In the genomic region with DNA sequence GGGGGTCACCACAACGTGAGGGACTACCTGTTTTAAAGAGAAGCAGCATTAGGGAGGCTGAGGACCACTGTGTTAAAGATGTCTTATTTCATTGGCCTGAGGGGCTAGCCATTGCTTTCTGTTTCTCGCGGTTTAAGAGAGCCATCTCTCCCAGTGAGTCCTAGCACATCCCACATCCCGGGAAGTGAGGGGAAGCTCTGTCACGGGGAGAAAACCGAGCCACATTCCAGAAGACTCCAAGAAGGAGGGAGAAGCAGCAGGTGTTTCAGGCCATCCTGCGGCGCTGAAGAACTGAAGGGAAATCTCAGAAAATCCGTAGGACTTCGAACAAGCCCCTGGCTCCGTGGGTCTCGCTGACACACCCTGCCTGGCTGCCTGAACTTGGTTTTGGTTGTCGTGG, we compare ENCODE assay signal across 16 mouse cellular contexts.
A peak's percentile ranks its signal among the peaks of the same experiment; 100 is the strongest.
DNase-seq lines count a peak whose midpoint lies in the region; ATAC-seq and TF ChIP-seq lines count a peak whose summit lies in the region.
"Had no signal": no experiment of that assay in that cellular context is flagged by ENCODE, and none has a peak within 500 bp of the region (broad histone marks: within the 10 kb centered on the region; RNA-seq: fewer than 3 reads in every experiment).

No protein-coding gene starts in this region.

- H3K36me3 ChIP-seq in heart, embryonic 11.5 days (ENCODE audit: control insufficient read depth, insufficient read depth, low read length), result no peaks in the 10 kb centered on the region
- H3K36me3 ChIP-seq in lung, embryonic 14.5 days (ENCODE audit: insufficient read depth), result no peaks in the 10 kb centered on the region
- no peaks in the 10 kb centered on the region for H3K36me3 ChIP-seq in embryonic facial prominence, embryonic 12.5 days
- H3K36me3 ChIP-seq in limb, embryonic 10.5 days, result no peaks in the 10 kb centered on the region
- H3K36me3 ChIP-seq: liver, embryonic 12.5 days had no signal

- no peaks in the 10 kb centered on the region for H3K9me3 ChIP-seq in heart, embryonic 11.5 days (replicated peaks; ENCODE audit: control insufficient read depth, low read length)
- no peaks in the 10 kb centered on the region for H3K9me3 ChIP-seq in lung, embryonic 14.5 days (ENCODE audit: low read depth, low read length)
- no peaks in the 10 kb centered on the region for H3K9me3 ChIP-seq in embryonic facial prominence, embryonic 12.5 days
- no peaks in the 10 kb centered on the region for H3K9me3 ChIP-seq in limb, embryonic 10.5 days (replicated peaks)
- H3K9me3 ChIP-seq: liver, embryonic 12.5 days had no signal

- 0 out of 2 replicates have a peak overlapping the region, but pooled peaks have one; percentile 13 for H3K4me3 ChIP-seq in heart, embryonic 11.5 days (ENCODE audit: low read depth, low read length)
- H3K4me3 ChIP-seq in lung, embryonic 14.5 days (ENCODE audit: low read depth, low read length), result no peak overlapping the region
- no peak overlapping the region for H3K4me3 ChIP-seq in embryonic facial prominence, embryonic 12.5 days
- H3K4me3 ChIP-seq in limb, embryonic 10.5 days, result peak overlapping the region; percentile 53
- H3K4me3 ChIP-seq: left cerebral cortex, adult 2 months; liver, embryonic 12.5 days; myocyte had no signal

- peak overlapping the region; percentile 51 for H3K4me2 ChIP-seq in heart, embryonic 11.5 days
- H3K4me2 ChIP-seq in lung, embryonic 14.5 days, result peak overlapping the region; percentile 14; the same call in 1 of the 2 replicates
- H3K4me2 ChIP-seq in embryonic facial prominence, embryonic 12.5 days (replicated peaks), result peak overlapping the region; percentile 93
- H3K4me2 ChIP-seq: liver, embryonic 12.5 days had no signal

- ATAC-seq in heart, embryonic 11.5 days (replicated peaks; ENCODE audit: insufficient number of reproducible peaks, low FRiP score, low TSS enrichment), result no peak
- ATAC-seq in lung, embryonic 14.5 days (ENCODE audit: insufficient read depth), result no peak
- no peak for ATAC-seq in embryonic facial prominence, embryonic 12.5 days (ENCODE audit: insufficient number of reproducible peaks, insufficient read depth, low FRiP score, low TSS enrichment)
- ATAC-seq in erythroblast, adult 5-6 weeks (replicated peaks; ENCODE audit: low FRiP score, poor library complexity, severe bottlenecking), result no peak
- ATAC-seq: liver, embryonic 12.5 days had no signal

- no peak for TF ChIP-seq CTCF in lung, embryonic 14.5 days (IDR thresholded peaks at IDR 0.05; ENCODE audit: low read depth)

- DNase-seq in heart, adult 9 months (ENCODE audit: low spot score in 2 of 2), result no peak
- DNase-seq in lung, embryonic 14.5 days, result no peak
- no peak for DNase-seq in lung, postnatal 25 days (ENCODE audit: low spot score)
- DNase-seq in limb, embryonic 10.5 days (ENCODE audit: low spot score), result peak; percentile 49
- no peak for DNase-seq in urinary bladder, postnatal 14 days (ENCODE audit: low spot score)
- DNase-seq: B cell, adult 2 months; cerebellum, adult 11 months; kidney, postnatal 25 days; thymus, postnatal 25 days had no signal

- no peak overlapping the region for H3K27ac ChIP-seq in heart, embryonic 11.5 days (ENCODE audit: low read depth, low read length)
- H3K27ac ChIP-seq in lung, embryonic 14.5 days (ENCODE audit: low read depth), result no peak overlapping the region
- no peak overlapping the region for H3K27ac ChIP-seq in embryonic facial prominence, embryonic 12.5 days
- H3K27ac ChIP-seq in limb, embryonic 10.5 days, result peak overlapping the region; percentile 66
- H3K27ac ChIP-seq: left cerebral cortex, adult 2 months; liver, embryonic 12.5 days; macrophage had no signal

- H3K4me1 ChIP-seq in heart, embryonic 11.5 days (ENCODE audit: control insufficient read depth, insufficient read depth, low read length), result peaks cover 16% of the 10 kb centered on the region
- no peaks in the 10 kb centered on the region for H3K4me1 ChIP-seq in lung, embryonic 14.5 days (ENCODE audit: insufficient read depth)
- peaks cover 27% of the 10 kb centered on the region for H3K4me1 ChIP-seq in embryonic facial prominence, embryonic 12.5 days
- peaks cover 50% of the 10 kb centered on the region for H3K4me1 ChIP-seq in limb, embryonic 10.5 days

- 7% methylated on average over 13 of the region's 13 CpGs for WGBS in heart, embryonic 11.5 days (ENCODE audit: insufficient replicate concordance)
- 5% methylated on average over 13 of the region's 13 CpGs for WGBS in lung, embryonic 14.5 days
- whole genome bisulfite sequencing in embryonic facial prominence, embryonic 12.5 days, result 3% methylated on average over 13 of the region's 13 CpGs
- 6% methylated on average over 13 of the region's 13 CpGs for WGBS in limb, embryonic 10.5 days

- H3K27me3 ChIP-seq in heart, embryonic 11.5 days (ENCODE audit: control insufficient read depth, insufficient read depth, low read length), result peaks cover 57% of the 10 kb centered on the region
- peaks cover 47% of the 10 kb centered on the region for H3K27me3 ChIP-seq in lung, embryonic 14.5 days (ENCODE audit: insufficient read depth, low read length)
- peaks cover 58% of the 10 kb centered on the region for H3K27me3 ChIP-seq in embryonic facial prominence, embryonic 12.5 days
- peaks cover 52% of the 10 kb centered on the region for H3K27me3 ChIP-seq in limb, embryonic 10.5 days (ENCODE audit: low read depth, poor library complexity, severe bottlenecking)

- H3K9ac ChIP-seq in heart, embryonic 11.5 days (ENCODE audit: low read depth, low read length), result no peak overlapping the region
- H3K9ac ChIP-seq in lung, embryonic 14.5 days, result no peak overlapping the region
- H3K9ac ChIP-seq in embryonic facial prominence, embryonic 12.5 days, result no peak overlapping the region
- H3K9ac ChIP-seq: liver, embryonic 12.5 days had no signal

Comparison
In these comparisons a context has a peak if more than half of its experiments do, and no peak if none do; other contexts are left out.
1. H3K4me2 ChIP-seq: peak in every context shown above with its lines; median percentile 93 in embryonic facial prominence, embryonic 12.5 days; 51 in heart, embryonic 11.5 days; 14 in lung, embryonic 14.5 days.
2. H3K4me3 ChIP-seq: peak in heart, embryonic 11.5 days (single experiment) and limb, embryonic 10.5 days (single experiment); none in lung, embryonic 14.5 days (single experiment) and embryonic facial prominence, embryonic 12.5 days (single experiment).